Mouse (Mus musculus) WW6 (cell line): Measurements from ENCODE around the gene 9230104L09Rik.

Experiments
- DNase-seq: peaks from one replicate; pipeline ENCODE4 v3.0.0-alpha.2; 2013; ENCODE audit warnings: low read depth, low spot score

The 9230104L09Rik gene

GRCm38 (mm10) chr2:148856630-148857400 lies 8.0 kb downstream of the 9230104L09Rik start:
- DNase-seq = no peak

GRCm38 (mm10) chr2:148851116-148851906 lies 13.5 kb downstream of the 9230104L09Rik start:
- peak; percentile 55 for DNase-seq

- no peak for DNase-seq
Measured at GRCm38 (mm10) chr2:148839224-148839623, 25.6 kb downstream of the 9230104L09Rik start.

- no peak for DNase-seq
Measured at GRCm38 (mm10) chr2:148838075-148838777, 26.6 kb downstream of the 9230104L09Rik start.

- no peak for DNase-seq
Measured at GRCm38 (mm10) chr2:148834912-148835311, 29.9 kb downstream of the 9230104L09Rik start, which contains the start of gene Cst9. TSS of gene Cst9 (plus strand) at chr2:148835147.

- no peak for DNase-seq
Measured at GRCm38 (mm10) chr2:148825986-148826385, 38.9 kb downstream of the 9230104L09Rik start.

GRCm38 (mm10) chr2:148819909-148820308 lies 44.9 kb downstream of the 9230104L09Rik start, which contains the start of gene Cst13:
TSS of gene Cst13 (plus strand) at chr2:148820081.
- no peak for DNase-seq

GRCm38 (mm10) chr2:148806696-148807095 lies 58.1 kb downstream of the 9230104L09Rik start:
- no peak for DNase-seq

- no peak for DNase-seq
Measured at GRCm38 (mm10) chr2:148801491-148801921, 63.3 kb downstream of the 9230104L09Rik start.

- DNase-seq = no peak
Measured at GRCm38 (mm10) chr2:148798485-148798884, 66.4 kb downstream of the 9230104L09Rik start, which contains the start of gene Cst8. TSS of gene Cst8 (plus strand) at chr2:148798785.
